Mouse (Mus musculus) spleen, adult 2 months (tissue): ENCODE results near the gene Nyap1. TPM values are rescaled to one million over a fixed set of nuclear protein-coding genes. Genes with fewer than 3 reads are reported as not detected.

Source experiments
- DNase-seq, 2 experiments: peaks; one replicate each; pipeline versions ENCODE4 v3.0.0 to v3.0.0-alpha.2; 2012 to 2021; ENCODE audit warnings: low spot score in 2 of 2, low read depth in 1 of 2
- H3K27ac ChIP-seq: fragments of 200-500 bp; 2 replicates; pipeline ENCODE4 v1.5.1; 2012; ENCODE audit warnings: low read length, inconsistent platforms; ENCODE audit not compliant: insufficient read depth
- H3K27me3 ChIP-seq: fragments of 200-500 bp; 2 replicates; pipeline ENCODE4 v1.6.1; 2012; ENCODE audit warnings: mild to moderate bottlenecking, moderate library complexity, low read length, inconsistent platforms; ENCODE audit not compliant: control insufficient read depth, insufficient read depth
- H3K36me3 ChIP-seq: fragments of 200-500 bp; 2 replicates; pipeline ENCODE4 v1.6.1; 2012; ENCODE audit warnings: mild to moderate bottlenecking, low read length, inconsistent platforms; ENCODE audit not compliant: control insufficient read depth, insufficient read depth
- H3K4me1 ChIP-seq: fragments of 200-500 bp; 2 replicates; pipeline ENCODE4 v1.6.1; 2011; ENCODE audit warnings: inconsistent platforms; ENCODE audit not compliant: control insufficient read depth, insufficient read depth, insufficient read length
- H3K4me3 ChIP-seq: fragments of 200-500 bp; 2 replicates; pipeline ENCODE4 v1.5.1; 2011; ENCODE audit warnings: mild to moderate bottlenecking, inconsistent platforms; ENCODE audit not compliant: insufficient read depth, insufficient read length; ENCODE audit errors: extremely low read depth
- CTCF ChIP-seq: fragments of 200-500 bp; IDR thresholded peaks from 2 replicates; pipeline ENCODE4 v1.5.1; 2011; ENCODE audit warnings: mild to moderate bottlenecking, inconsistent platforms; ENCODE audit not compliant: insufficient read depth, insufficient read length, insufficient replicate concordance; ENCODE audit errors: extremely low read depth
- POLR2A ChIP-seq: fragments of 200-500 bp; IDR thresholded peaks from 2 replicates; pipeline ENCODE4 v1.6.1; 2011; ENCODE audit warnings: low read depth, low read length, inconsistent platforms
- WGBS: fragments of 180-500 bp; shearing (Covaris S2); methylation state at CpG from one replicate; pipeline ENCODE4 v1.1.7; 2018; 5-methylcytosine and 5-hydroxymethylcytosine counted together
- polyA plus RNA-seq: library from polyadenylated mRNA; depleted of rRNA; stranded (reverse); fragments of >200 nt; gene quantifications from 2 replicates; pipeline ENCODE4 v1.2.3, GENCODE M21; 2012

The Nyap1 gene
- polyA plus RNA-seq, 1 experiment: 1.2 TPM

DNA sequence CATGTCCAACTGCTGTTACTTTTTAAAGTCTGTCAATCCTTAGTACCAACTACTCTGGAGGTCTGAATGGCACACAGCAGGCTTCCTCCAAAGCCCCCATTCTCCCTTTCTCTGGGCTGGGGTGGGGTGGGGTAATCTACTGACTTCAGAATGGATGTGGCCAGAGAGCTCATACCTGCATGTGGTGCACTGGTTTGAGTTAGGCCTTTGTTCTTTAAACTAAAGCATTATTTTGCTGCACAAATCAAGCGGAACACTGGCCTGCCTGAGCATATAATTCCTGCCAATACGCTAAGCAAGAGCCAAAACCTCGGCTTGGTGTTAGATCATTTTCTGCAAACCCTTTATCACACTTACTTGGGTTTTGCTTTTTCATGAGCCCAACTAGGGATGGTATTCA is 46.6 kb downstream of the Nyap1 start:
- H3K4me1 ChIP-seq: peaks cover 7% of the 10 kb centered on the region; the same call in 1 of the 2 replicates
- no peak for DNase-seq
- WGBS: 95% methylated on average over 3 of the region's 3 CpGs
- H3K27ac ChIP-seq: no peak overlapping the region
- H3K4me3 ChIP-seq: no peak overlapping the region
- H3K36me3 ChIP-seq: no peaks in the 10 kb centered on the region
- no peak for TF ChIP-seq CTCF
- no peaks in the 10 kb centered on the region for H3K27me3 ChIP-seq

DNA sequence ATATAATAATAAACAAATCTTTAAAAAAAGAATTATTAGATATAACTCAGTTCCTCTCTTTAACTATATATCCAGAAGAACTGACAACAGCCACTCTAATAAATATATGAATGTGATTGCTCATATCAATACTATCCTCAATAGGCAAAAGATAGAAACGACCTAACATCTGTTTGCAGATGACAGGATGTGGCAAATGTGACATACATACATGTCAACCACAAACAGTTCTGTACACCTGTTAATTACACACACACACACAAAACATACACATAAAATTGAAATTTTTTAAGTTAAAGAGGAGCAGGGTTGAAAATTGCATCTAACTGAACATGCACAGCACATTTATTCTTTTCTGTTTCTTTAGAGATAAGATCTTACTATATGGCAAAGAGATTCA is 49.5 kb downstream of the Nyap1 start:
- TF ChIP-seq POLR2A (no peak), CTCF (no peak)
- 11% methylated on average over 1 of the region's 1 CpGs for WGBS
- no peak overlapping the region for H3K27ac ChIP-seq
- no peaks in the 10 kb centered on the region for H3K27me3 ChIP-seq
- H3K4me3 ChIP-seq: no peak overlapping the region
- no peaks in the 10 kb centered on the region for H3K36me3 ChIP-seq
- DNase-seq: no peak
- H3K4me1 ChIP-seq: peaks cover 7% of the 10 kb centered on the region; the same call in 1 of the 2 replicates

DNA sequence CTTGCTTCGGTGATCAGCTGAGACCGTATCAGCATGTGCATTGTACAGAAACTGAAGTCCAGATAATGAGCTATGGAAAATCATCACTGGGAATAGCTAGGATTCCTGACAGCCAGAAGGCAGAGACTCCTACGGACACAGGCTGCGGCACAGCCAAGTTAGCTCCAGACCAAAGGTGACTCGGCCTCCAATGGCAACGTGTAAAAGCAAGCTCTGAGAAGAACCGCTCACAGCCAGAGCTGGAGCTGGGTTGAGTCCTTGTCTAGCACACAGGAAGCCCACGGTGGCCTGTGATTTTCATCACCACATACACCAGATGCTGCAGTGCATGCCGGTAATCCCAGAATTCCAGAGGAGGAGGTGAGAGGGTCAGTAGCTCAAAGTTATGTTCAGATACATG is 50.9 kb downstream of the Nyap1 start:
- TF ChIP-seq POLR2A (no peak), CTCF (no peak)

DNA sequence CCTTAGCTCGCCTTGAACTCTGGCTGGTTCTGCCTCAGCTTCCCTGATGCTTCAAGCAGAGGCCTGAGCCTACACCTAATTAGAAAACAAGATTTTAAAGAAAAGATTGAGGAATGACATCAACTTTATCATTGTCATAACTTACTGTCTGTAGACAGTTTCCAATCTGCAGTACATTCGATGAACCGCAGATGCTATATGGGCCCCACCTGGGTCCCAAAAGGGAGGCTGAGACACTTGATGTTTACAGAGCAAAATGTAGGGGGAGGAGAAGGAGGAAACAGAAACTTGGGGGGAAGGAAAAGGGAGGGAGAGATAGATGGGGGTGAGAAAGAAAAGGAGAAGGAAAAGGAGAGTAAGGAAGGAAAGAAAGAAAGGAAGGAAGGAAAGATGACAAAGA is 51.4 kb downstream of the Nyap1 start:
- 61% methylated on average over 3 of the region's 3 CpGs for WGBS
- Histone ChIP-seq H3K4me3 (no peak overlapping the region), H3K27ac (no peak overlapping the region), H3K4me1 (peaks cover 8% of the 10 kb centered on the region), H3K36me3 (no peaks in the 10 kb centered on the region), H3K27me3 (no peaks in the 10 kb centered on the region)
- TF ChIP-seq CTCF: no peak
- TF ChIP-seq POLR2A: no peak
- DNase-seq: no peak

More for the DNA sequence above, 50.9 kb downstream of the Nyap1 start:
- Histone ChIP-seq H3K36me3 (no peaks in the 10 kb centered on the region), H3K4me3 (no peak overlapping the region), H3K4me1 (peaks cover 3% of the 10 kb centered on the region; the same call in 1 of the 2 replicates), H3K27me3 (no peaks in the 10 kb centered on the region), H3K27ac (no peak overlapping the region)
- WGBS: 82% methylated on average over 9 of the region's 9 CpGs
- DNase-seq: no peak

DNA sequence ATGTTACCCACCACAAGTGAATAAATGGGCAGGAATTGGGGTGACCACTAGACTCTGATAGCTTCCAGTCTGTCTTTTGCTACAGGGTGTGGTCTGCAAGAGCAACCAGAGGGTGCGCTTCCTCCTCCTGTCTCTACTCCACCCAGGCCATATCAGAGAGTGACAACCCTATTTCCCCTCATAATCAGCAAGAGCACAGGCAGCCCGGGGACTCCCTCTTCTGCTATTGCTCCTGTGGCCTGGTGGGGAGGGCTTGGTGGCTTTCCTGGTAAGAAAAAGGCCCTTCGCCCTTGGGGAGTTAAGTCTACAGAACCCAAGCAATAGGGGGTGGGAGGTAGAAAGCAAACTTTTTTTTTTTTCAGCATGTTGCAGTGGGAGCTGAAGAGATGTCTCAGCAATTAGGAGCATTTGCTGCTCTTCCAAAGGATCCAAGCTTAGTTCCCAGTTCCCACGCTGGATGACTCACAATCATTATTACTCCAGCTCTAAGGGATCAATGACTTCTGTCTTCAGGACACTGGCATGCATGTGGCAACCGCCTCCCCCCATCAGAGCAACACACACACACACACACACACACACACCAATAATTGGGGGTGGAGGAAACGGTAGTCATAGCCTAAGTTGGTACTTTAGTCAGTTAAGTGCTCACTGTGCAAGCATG is 55.1 kb downstream of the Nyap1 start:
- TF ChIP-seq POLR2A (no peak), CTCF (no peak)
- Histone ChIP-seq H3K36me3 (no peaks in the 10 kb centered on the region), H3K27ac (peak overlapping the region; percentile 42), H3K4me3 (no peak overlapping the region), H3K27me3 (no peaks in the 10 kb centered on the region), H3K4me1 (peaks cover 12% of the 10 kb centered on the region)
- DNase-seq: peak in 1 of 2 experiments; percentile 51
- WGBS: 42% methylated on average over 6 of the region's 6 CpGs

DNA sequence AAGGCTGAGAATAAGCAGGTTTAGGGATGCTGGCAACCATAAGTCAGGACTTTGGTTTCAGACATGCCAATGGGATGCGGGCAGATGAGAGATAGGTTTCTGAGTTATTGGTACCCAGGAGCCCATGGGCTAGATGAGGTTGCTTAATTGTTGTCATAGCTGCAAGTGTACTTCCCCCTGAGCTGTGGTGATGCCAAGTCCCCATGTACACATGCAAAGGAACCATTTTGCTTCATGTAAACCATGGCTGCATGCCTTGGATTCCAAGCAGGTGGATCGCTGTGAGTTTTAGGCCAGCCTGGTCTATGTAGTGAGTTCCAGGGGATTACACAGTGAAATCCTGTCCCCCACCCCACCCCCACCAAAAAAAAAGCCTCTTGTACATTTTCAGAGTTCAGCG is 55.8 kb downstream of the Nyap1 start:
- Histone ChIP-seq H3K4me3 (no peak overlapping the region), H3K27ac (peak overlapping the region; percentile 57; the same call in 1 of the 2 replicates), H3K4me1 (peaks cover 12% of the 10 kb centered on the region), H3K27me3 (no peaks in the 10 kb centered on the region), H3K36me3 (no peaks in the 10 kb centered on the region)
- DNase-seq: no peak
- WGBS: 73% methylated on average over 3 of the region's 3 CpGs
- TF ChIP-seq POLR2A (no peak), CTCF (no peak)
